Mouse (Mus musculus): ENCODE data around the gene Cebpzos. TPM values are rescaled to one million over a fixed set of nuclear protein-coding genes. Genes with fewer than 3 reads are reported as not detected.

Gene Cebpzos
- polyA plus RNA-seq, 1 experiment from 2014 or later, result 43.0 TPM

DNA sequence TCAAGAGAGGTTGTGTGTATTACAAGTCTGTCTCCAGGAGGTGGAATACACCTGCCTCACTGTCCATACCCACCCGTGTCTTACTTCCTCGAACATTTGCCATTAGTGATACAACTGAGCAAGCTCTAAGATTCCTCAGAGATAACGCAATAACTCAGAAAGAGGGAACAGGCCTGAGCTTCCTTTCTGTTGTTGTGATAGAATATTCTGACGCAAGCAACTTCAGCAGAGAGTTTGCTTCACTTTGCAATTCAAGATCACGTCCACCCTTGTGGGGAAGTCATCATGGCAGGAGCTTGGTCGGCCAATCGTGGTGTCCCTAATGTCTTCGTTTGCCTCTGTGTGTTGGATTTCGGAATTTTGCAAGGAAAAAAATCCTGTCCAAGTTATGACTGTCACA lies 25.3 kb upstream of the Cebpzos start:
- peak; percentile 32; the same call in 1 of the 2 replicates for ATAC-seq (ENCODE audit: low read depth)
- no peaks in the 10 kb centered on the region for H3K4me1 ChIP-seq (ENCODE audit: control insufficient read depth, low read depth, low read length)
- no peak overlapping the region for H3K9ac ChIP-seq (ENCODE audit: low read depth, low read length)
- H3K27me3 ChIP-seq (ENCODE audit: control insufficient read depth, insufficient read depth, low read depth, low read length), result no peaks in the 10 kb centered on the region
- 54% methylated on average over 9 of the region's 9 CpGs for WGBS (ENCODE audit: insufficient replicate concordance)
- no peak overlapping the region for H3K4me2 ChIP-seq (ENCODE audit: low read depth, low read length)
- H3K9me3 ChIP-seq (replicated peaks; ENCODE audit: control insufficient read depth, low read length), result no peaks in the 10 kb centered on the region
- no peak overlapping the region for H3K27ac ChIP-seq (ENCODE audit: low read length)
- H3K36me3 ChIP-seq (ENCODE audit: control insufficient read depth, insufficient read depth), result no peaks in the 10 kb centered on the region
- no peak overlapping the region for H3K4me3 ChIP-seq (ENCODE audit: low read depth, low read length)

DNA sequence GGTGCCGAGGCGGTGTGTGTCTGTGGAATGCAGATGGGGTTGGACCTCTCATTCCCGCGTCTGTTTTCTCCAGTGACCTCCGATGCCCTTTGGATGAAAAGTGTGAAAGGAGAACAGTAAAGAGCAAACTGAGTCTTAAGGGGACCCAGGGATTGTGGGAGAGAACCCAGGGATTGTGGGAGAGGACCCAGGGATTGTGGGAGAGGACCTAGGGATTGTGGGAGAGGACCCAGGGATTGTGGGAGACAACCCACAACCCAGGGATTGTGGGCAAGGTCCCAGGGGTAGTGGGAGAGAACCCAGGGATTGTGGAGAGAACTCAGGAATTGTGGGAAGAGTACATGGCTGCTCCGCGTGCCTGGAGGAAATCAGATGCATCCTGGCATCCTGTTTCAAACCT lies 21.3 kb upstream of the Cebpzos start:
- no peak overlapping the region for H3K27ac ChIP-seq (ENCODE audit: low read length)
- no peaks in the 10 kb centered on the region for H3K9me3 ChIP-seq (replicated peaks; ENCODE audit: control insufficient read depth, low read length)
- H3K9ac ChIP-seq (ENCODE audit: low read depth, low read length), result no peak overlapping the region
- H3K27me3 ChIP-seq (ENCODE audit: control insufficient read depth, insufficient read depth, low read depth, low read length), result no peaks in the 10 kb centered on the region
- 63% methylated on average over 7 of the region's 7 CpGs for WGBS (ENCODE audit: insufficient replicate concordance)
- no peak overlapping the region for H3K4me3 ChIP-seq (ENCODE audit: low read depth, low read length)
- no peaks in the 10 kb centered on the region for H3K4me1 ChIP-seq (ENCODE audit: control insufficient read depth, low read depth, low read length)
- ATAC-seq (ENCODE audit: low read depth), result no peak
- H3K36me3 ChIP-seq (ENCODE audit: control insufficient read depth, insufficient read depth), result no peaks in the 10 kb centered on the region
- no peak overlapping the region for H3K4me2 ChIP-seq (ENCODE audit: low read depth, low read length)

DNA sequence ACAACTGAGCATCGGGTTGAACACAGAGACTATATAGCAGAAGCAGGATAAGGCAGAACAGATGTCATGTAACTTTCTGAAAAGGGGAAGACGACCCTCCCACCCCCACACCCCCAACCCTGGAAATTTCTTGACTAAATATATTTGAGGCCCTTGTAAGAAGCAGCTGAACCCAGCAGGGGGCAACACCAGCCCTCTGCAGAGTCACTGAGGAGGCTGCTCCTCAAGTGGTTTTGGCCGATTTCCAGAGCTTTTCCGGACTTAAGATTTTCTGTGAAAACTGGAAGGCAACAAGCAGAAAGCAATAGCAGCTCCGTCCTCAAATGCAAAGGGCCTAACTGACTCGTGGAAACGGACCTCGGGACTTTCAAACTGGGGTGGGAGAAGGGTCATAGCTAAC lies 20.9 kb upstream of the Cebpzos start:
- Histone ChIP-seq H3K27ac (ENCODE audit: low read length) (no peak overlapping the region), H3K36me3 (ENCODE audit: control insufficient read depth, insufficient read depth) (no peaks in the 10 kb centered on the region)

DNA sequence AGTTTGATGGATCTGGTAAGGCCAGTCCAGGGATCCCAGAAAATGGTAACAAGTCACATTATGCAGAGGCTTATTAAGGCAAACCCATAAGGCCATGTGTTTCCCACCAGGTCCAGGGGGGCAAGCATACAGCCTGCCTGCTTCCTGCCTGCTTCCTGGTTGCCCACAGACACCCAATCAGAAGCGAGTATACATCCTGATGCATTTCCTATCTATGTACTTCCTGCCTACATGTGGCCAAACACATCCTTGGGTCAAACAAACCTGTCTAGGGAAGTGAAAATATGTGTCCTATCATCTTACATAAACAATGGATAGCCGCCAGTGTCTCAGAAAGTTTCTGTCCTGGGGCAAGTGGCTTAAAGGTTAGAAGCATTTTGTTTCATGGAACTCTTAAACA lies 13.1 kb upstream of the Cebpzos start:
- Histone ChIP-seq H3K4me2 (ENCODE audit: low read depth, low read length) (no peak overlapping the region), H3K27ac (ENCODE audit: low read length) (no peak overlapping the region), H3K9me3 (replicated peaks; ENCODE audit: control insufficient read depth, low read length) (no peaks in the 10 kb centered on the region), H3K9ac (ENCODE audit: low read depth, low read length) (no peak overlapping the region), H3K4me1 (ENCODE audit: control insufficient read depth, low read depth, low read length) (no peaks in the 10 kb centered on the region), H3K4me3 (ENCODE audit: low read depth, low read length) (no peak overlapping the region), H3K36me3 (ENCODE audit: control insufficient read depth, insufficient read depth) (no peaks in the 10 kb centered on the region), H3K27me3 (ENCODE audit: control insufficient read depth, insufficient read depth, low read depth, low read length) (no peaks in the 10 kb centered on the region)
- 61% methylated on average over 2 of the region's 2 CpGs for WGBS (ENCODE audit: insufficient replicate concordance)
- no peak for ATAC-seq (ENCODE audit: low read depth)

More for the DNA sequence above, 20.9 kb upstream of the Cebpzos start:
- 16% methylated on average over 8 of the region's 8 CpGs for WGBS (ENCODE audit: insufficient replicate concordance)
- Histone ChIP-seq H3K27me3 (ENCODE audit: control insufficient read depth, insufficient read depth, low read depth, low read length) (no peaks in the 10 kb centered on the region), H3K9me3 (replicated peaks; ENCODE audit: control insufficient read depth, low read length) (no peaks in the 10 kb centered on the region), H3K9ac (ENCODE audit: low read depth, low read length) (no peak overlapping the region), H3K4me2 (ENCODE audit: low read depth, low read length) (peak overlapping the region; percentile 32; the same call in 1 of the 2 replicates), H3K4me1 (ENCODE audit: control insufficient read depth, low read depth, low read length) (no peaks in the 10 kb centered on the region), H3K4me3 (ENCODE audit: low read depth, low read length) (no peak overlapping the region)
- ATAC-seq (ENCODE audit: low read depth), result no peak

DNA sequence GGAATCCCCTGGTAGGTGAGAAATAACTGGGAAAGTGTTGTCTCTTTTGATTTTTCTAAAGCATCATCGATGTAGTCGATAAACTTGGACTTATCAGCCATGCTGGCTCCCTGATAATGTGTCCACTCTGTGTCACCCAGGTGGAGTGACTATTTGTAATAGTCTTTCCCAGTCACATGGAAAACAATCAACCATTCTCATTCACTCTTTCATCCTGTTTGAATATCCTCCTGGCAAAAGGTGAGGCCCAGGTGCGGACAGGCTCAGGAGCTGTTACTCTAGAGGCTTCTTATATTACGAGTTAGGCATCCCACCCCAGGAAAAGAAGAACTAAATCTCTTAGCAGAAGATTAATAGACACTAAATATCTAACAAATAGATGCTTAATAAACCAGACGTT lies 9.4 kb upstream of the Cebpzos start, which contains the start of gene Sult6b1:
Sult6b1 (minus strand) TSS at position 101 of the 400 bp plus-strand sequence.
- Histone ChIP-seq H3K27me3 (ENCODE audit: control insufficient read depth, insufficient read depth, low read depth, low read length) (no peaks in the 10 kb centered on the region), H3K9me3 (replicated peaks; ENCODE audit: control insufficient read depth, low read length) (no peaks in the 10 kb centered on the region), H3K36me3 (ENCODE audit: control insufficient read depth, insufficient read depth) (no peaks in the 10 kb centered on the region), H3K4me2 (ENCODE audit: low read depth, low read length) (no peak within 1 kb of the TSS), H3K4me1 (ENCODE audit: control insufficient read depth, low read depth, low read length) (no peaks in the 10 kb centered on the region), H3K4me3 (ENCODE audit: low read depth, low read length) (no peak within 1 kb of the TSS), H3K9ac (ENCODE audit: low read depth, low read length) (no peak within 1 kb of the TSS), H3K27ac (ENCODE audit: low read length) (no peak within 1 kb of the TSS)
- ATAC-seq (ENCODE audit: low read depth), result no peak
- WGBS (ENCODE audit: insufficient replicate concordance), result 64% methylated on average over 5 of the region's 5 CpGs

DNA sequence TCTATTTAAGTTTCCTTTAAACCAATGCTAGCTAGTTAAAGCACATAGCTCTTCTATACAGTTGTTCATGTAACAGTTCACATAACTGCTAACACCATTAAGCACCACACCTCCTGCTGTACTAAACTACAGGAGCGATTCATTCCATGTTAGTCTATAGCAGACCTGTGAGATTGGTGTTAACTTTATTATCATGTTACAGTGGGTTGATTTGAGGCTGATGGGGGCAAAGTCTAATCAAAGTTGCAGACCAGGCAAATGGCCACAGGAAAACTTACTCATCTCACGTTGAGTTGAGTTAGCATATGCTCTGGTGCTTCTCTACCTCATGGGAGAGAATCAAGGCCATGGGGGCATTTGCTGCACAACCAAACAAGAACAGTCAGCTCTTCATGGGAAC lies 6.9 kb upstream of the Cebpzos start:
- H3K4me3 ChIP-seq (ENCODE audit: low read depth, low read length), result no peak overlapping the region

DNA sequence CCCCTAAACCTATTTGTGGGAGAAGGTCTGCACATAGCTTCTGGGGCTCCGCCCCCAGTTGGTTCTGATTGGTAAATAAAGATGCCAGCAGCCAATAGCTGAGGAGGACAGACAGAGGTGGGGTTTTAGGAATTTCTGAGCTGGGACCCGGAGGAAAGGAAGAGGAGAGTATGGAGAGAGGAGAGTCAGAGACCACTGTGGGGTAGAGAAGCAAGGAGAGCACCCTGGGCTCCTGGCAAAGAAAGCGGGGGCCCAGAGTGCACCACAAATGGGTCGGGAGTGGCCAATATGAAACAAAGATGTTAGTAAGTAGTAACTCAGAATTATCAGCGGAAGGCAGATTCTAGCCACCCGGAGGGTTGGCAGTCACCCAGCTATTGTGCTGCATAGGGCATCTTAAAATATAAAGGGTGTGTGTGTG lies 3.4 kb upstream of the Cebpzos start:
- Histone ChIP-seq H3K36me3 (ENCODE audit: control insufficient read depth, insufficient read depth) (no peaks in the 10 kb centered on the region), H3K4me2 (ENCODE audit: low read depth, low read length) (peak overlapping the region; percentile 64), H3K9ac (ENCODE audit: low read depth, low read length) (peak overlapping the region; percentile 40), H3K27ac (ENCODE audit: low read length) (no peak overlapping the region), H3K4me1 (ENCODE audit: control insufficient read depth, low read depth, low read length) (peaks cover 20% of the 10 kb centered on the region), H3K4me3 (ENCODE audit: low read depth, low read length) (peak overlapping the region; percentile 56), H3K9me3 (replicated peaks; ENCODE audit: control insufficient read depth, low read length) (no peaks in the 10 kb centered on the region), H3K27me3 (ENCODE audit: control insufficient read depth, insufficient read depth, low read depth, low read length) (no peaks in the 10 kb centered on the region)
- WGBS (ENCODE audit: insufficient replicate concordance), result 17% methylated on average over 6 of the region's 6 CpGs
- ATAC-seq (ENCODE audit: low read depth), result 0 out of 2 replicates have a peak, but pooled peaks have one; percentile 14

More for the DNA sequence above, 6.9 kb upstream of the Cebpzos start:
- no peak overlapping the region for H3K4me2 ChIP-seq (ENCODE audit: low read depth, low read length)
- no peaks in the 10 kb centered on the region for H3K27me3 ChIP-seq (ENCODE audit: control insufficient read depth, insufficient read depth, low read depth, low read length)
- WGBS (ENCODE audit: insufficient replicate concordance), result 53% methylated on average over 2 of the region's 2 CpGs
- H3K36me3 ChIP-seq (ENCODE audit: control insufficient read depth, insufficient read depth), result no peaks in the 10 kb centered on the region
- H3K9me3 ChIP-seq (replicated peaks; ENCODE audit: control insufficient read depth, low read length), result no peaks in the 10 kb centered on the region
- no peak for ATAC-seq (ENCODE audit: low read depth)
- no peak overlapping the region for H3K27ac ChIP-seq (ENCODE audit: low read length)
- no peak overlapping the region for H3K9ac ChIP-seq (ENCODE audit: low read depth, low read length)
- peaks cover 5% of the 10 kb centered on the region; the same call in 1 of the 2 replicates for H3K4me1 ChIP-seq (ENCODE audit: control insufficient read depth, low read depth, low read length)

DNA sequence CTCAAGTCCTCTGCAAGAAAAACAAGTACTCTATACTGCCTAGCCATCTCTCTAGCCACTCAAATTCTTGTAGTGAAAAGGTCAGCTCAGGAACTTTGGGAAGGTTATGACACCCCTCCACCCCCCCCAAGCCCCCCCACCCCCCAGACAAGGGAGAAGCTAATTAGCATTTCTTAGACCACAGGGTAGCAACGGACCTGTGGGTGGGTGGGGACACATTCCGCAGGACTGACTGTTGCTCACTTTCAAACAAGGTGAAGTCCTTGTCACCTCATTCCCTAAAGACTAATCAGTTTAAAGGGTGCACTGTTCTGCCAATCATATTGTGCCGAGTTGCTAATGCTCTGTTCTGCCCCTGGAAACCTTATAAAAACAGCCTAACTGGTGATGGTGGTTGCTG lies 2.4 kb upstream of the Cebpzos start:
- Histone ChIP-seq H3K36me3 (ENCODE audit: control insufficient read depth, insufficient read depth) (peaks cover 3% of the 10 kb centered on the region; the same call in 1 of the 2 replicates), H3K27me3 (ENCODE audit: control insufficient read depth, insufficient read depth, low read depth, low read length) (no peaks in the 10 kb centered on the region), H3K9ac (ENCODE audit: low read depth, low read length) (no peak overlapping the region), H3K4me3 (ENCODE audit: low read depth, low read length) (no peak overlapping the region), H3K4me1 (ENCODE audit: control insufficient read depth, low read depth, low read length) (peaks cover 20% of the 10 kb centered on the region), H3K27ac (ENCODE audit: low read length) (no peak overlapping the region), H3K9me3 (replicated peaks; ENCODE audit: control insufficient read depth, low read length) (no peaks in the 10 kb centered on the region), H3K4me2 (ENCODE audit: low read depth, low read length) (no peak overlapping the region)
- ATAC-seq (ENCODE audit: low read depth), result no peak
- WGBS (ENCODE audit: insufficient replicate concordance), result 60% methylated on average over 3 of the region's 3 CpGs

DNA sequence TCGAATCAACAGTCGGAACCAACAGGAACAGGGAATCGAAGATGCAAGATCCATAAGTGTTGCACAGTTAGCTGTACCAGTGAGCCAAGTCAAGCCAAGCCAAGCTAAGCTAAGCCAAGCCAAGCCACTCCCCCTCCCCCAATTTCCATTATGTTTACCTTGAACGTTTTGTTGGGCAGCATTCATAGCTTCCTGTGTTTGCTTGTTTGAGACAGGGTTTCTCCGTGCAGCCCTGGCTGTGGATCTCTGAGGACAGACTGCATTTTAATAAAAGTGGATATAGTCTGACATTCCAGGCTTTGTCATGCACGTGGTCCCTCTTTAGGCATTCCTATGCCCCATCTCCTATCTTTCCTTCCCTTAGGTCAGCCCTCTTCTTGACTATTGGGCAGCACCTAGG lies 528 bp upstream of the Cebpzos start:
- no peaks in the 10 kb centered on the region for H3K27me3 ChIP-seq (ENCODE audit: control insufficient read depth, insufficient read depth, low read depth, low read length)
- H3K4me1 ChIP-seq (ENCODE audit: control insufficient read depth, low read depth, low read length), result peaks cover 20% of the 10 kb centered on the region
- H3K9ac ChIP-seq (ENCODE audit: low read depth, low read length), result peak overlapping the region; percentile 85
- H3K36me3 ChIP-seq (ENCODE audit: control insufficient read depth, insufficient read depth), result peaks cover 10% of the 10 kb centered on the region
- 48% methylated on average over 6 of the region's 6 CpGs for WGBS (ENCODE audit: insufficient replicate concordance)
- no peak for ATAC-seq (ENCODE audit: low read depth)
- peak overlapping the region; percentile 81 for H3K4me2 ChIP-seq (ENCODE audit: low read depth, low read length)
- no peaks in the 10 kb centered on the region for H3K9me3 ChIP-seq (replicated peaks; ENCODE audit: control insufficient read depth, low read length)
- peak overlapping the region; percentile 85 for H3K27ac ChIP-seq (ENCODE audit: low read length)
- H3K4me3 ChIP-seq (ENCODE audit: low read depth, low read length), result peak overlapping the region; percentile 88

Data from liver, embryonic 16.5 days (tissue).